Mouse (Mus musculus) adrenal gland, adult 18-20 months (tissue): Measurements from ENCODE around the gene Rapgef4. TPM values are rescaled to one million over a fixed set of nuclear protein-coding genes. Genes with fewer than 3 reads are reported as not detected.

Experiments
- DNase-seq, 2 experiments: peaks; one replicate each; pipeline ENCODE4 v3.0.0; 2021 to 2022; ENCODE audit warnings: low spot score in 2 of 2
- total RNA-seq, 2 experiments: library from RNA; stranded (reverse); gene quantifications; 1 replicate in 1 of 2; 2 replicates in 1 of 2; pipeline ENCODE4 v1.2.3; 2021

Gene Rapgef4
- total RNA-seq, 2 experiments from 2014 or later, result 43.3 to 279 TPM

- DNase-seq, result no peak
These were observed 196.4 kb downstream of the Rapgef4 start for GRCm38 (mm10) chr2:72177214-72178023.

- DNase-seq, result no peak
These were observed 197.0 kb downstream of the Rapgef4 start for GRCm38 (mm10) chr2:72178025-72178424.

GRCm38 (mm10) chr2:72178515-72178914 lies 197.5 kb downstream of the Rapgef4 start:
- DNase-seq, result no peak

- DNase-seq, result no peak
These were observed 198.7 kb downstream of the Rapgef4 start for GRCm38 (mm10) chr2:72179600-72180301.

GRCm38 (mm10) chr2:72181443-72181842 lies 200.4 kb downstream of the Rapgef4 start:
- no peak for DNase-seq

- no peak for DNase-seq
These were observed 202.7 kb downstream of the Rapgef4 start for GRCm38 (mm10) chr2:72183751-72184150.

- peak in 1 of 2 experiments; percentile 54 for DNase-seq
These were observed 215.3 kb downstream of the Rapgef4 start for GRCm38 (mm10) chr2:72196190-72196965.

GRCm38 (mm10) chr2:72197026-72197425 lies 216.0 kb downstream of the Rapgef4 start:
- no peak for DNase-seq

- no peak for DNase-seq
These were observed 218.4 kb downstream of the Rapgef4 start for GRCm38 (mm10) chr2:72199451-72199850.

GRCm38 (mm10) chr2:72201506-72201905 lies 220.5 kb downstream of the Rapgef4 start:
- DNase-seq, result no peak

GRCm38 (mm10) chr2:72202252-72202651 lies 221.2 kb downstream of the Rapgef4 start:
- no peak for DNase-seq

- DNase-seq, result peak; percentile 59 to 61
These were observed 222.6 kb downstream of the Rapgef4 start for GRCm38 (mm10) chr2:72203609-72204008.

GRCm38 (mm10) chr2:72205869-72206268 lies 224.8 kb downstream of the Rapgef4 start:
- DNase-seq, result no peak

- DNase-seq, result no peak
These were observed 225.6 kb downstream of the Rapgef4 start for GRCm38 (mm10) chr2:72206530-72207248.

GRCm38 (mm10) chr2:72217336-72217735 lies 236.3 kb downstream of the Rapgef4 start:
- DNase-seq, result no peak

- DNase-seq, result peak; percentile 50 to 60
These were observed 238.9 kb downstream of the Rapgef4 start for GRCm38 (mm10) chr2:72219921-72220320.

GRCm38 (mm10) chr2:72221283-72221682 lies 240.2 kb downstream of the Rapgef4 start:
- no peak for DNase-seq

GRCm38 (mm10) chr2:72221706-72222105 lies 240.7 kb downstream of the Rapgef4 start:
- DNase-seq, result no peak

GRCm38 (mm10) chr2:72222276-72222675 lies 241.2 kb downstream of the Rapgef4 start:
- no peak for DNase-seq

GRCm38 (mm10) chr2:72222736-72223455 lies 241.9 kb downstream of the Rapgef4 start:
- DNase-seq, result no peak
